23 mouse cellular contexts compared by ENCODE assay signal in the genomic region with DNA sequence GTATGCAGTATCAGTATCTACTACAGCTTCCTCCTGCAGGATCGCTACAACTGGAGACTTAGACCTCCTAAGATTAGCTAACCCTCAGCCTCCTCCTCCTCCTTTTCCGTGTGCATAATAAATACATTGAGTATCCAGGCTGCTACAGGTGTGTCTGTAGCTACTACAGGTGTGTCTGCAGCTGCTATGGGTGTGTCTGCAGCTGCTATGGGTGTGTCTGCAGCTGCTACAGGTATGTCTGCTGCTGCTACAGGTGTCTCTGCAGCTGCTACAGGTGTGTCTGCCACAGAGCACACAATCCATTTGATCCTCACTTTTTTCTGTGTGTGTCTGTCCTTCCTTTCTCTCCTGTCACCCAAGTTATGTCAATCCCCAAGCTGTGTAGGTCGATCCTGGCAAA. TPM values are rescaled to one million over a fixed set of nuclear protein-coding genes. Genes with fewer than 3 reads are reported as not detected.
"Had no signal": no experiment of that assay in that cellular context is flagged by ENCODE, and none has a peak within 500 bp of the region (broad histone marks: within the 10 kb centered on the region; RNA-seq: fewer than 3 reads in every experiment).

No protein-coding gene starts in this region.

- H3K4me1 ChIP-seq: liver, embryonic 15.5 days; lung, embryonic 15.5 days; megakaryocyte, embryonic 14.5 days; midbrain, embryonic 13.5 days; midbrain, embryonic 15.5 days; neural tube, embryonic 13.5 days; neural tube, embryonic 15.5 days had no signal

- H3K36me3 ChIP-seq: liver, embryonic 15.5 days; lung, embryonic 15.5 days; midbrain, embryonic 13.5 days; midbrain, embryonic 15.5 days; neural tube, embryonic 13.5 days; neural tube, embryonic 15.5 days had no signal

- DNase-seq: liver, postnatal 0 days; lung, adult 2 months; lung, postnatal 14 days; lung, postnatal 36 days; retina, postnatal 1 day; right cerebral cortex, adult 18-20 months; right cerebral cortex, postnatal 25 days; right cerebral cortex, postnatal 4 days; spleen, adult 18-20 months; thymus, adult 2 months; thymus, postnatal 25 days had no signal

- H3K4me2 ChIP-seq: liver, embryonic 15.5 days; lung, embryonic 15.5 days; midbrain, embryonic 11.5 days; midbrain, embryonic 13.5 days; midbrain, embryonic 15.5 days; neural tube, embryonic 13.5 days; neural tube, embryonic 15.5 days had no signal

- H3K9ac ChIP-seq: liver, embryonic 15.5 days; liver, postnatal 0 days; lung, embryonic 15.5 days; midbrain, embryonic 13.5 days; midbrain, embryonic 15.5 days; neural tube, embryonic 13.5 days; neural tube, embryonic 15.5 days had no signal

- H3K4me3 ChIP-seq: liver, embryonic 15.5 days; lung, embryonic 15.5 days; megakaryocyte, embryonic 14.5 days; midbrain, embryonic 13.5 days; midbrain, embryonic 15.5 days; neural tube, embryonic 13.5 days; neural tube, embryonic 15.5 days had no signal

- ATAC-seq: liver, postnatal 0 days; lung, postnatal 0 days; midbrain, embryonic 13.5 days; midbrain, embryonic 15.5 days had no signal

- H3K9me3 ChIP-seq: liver, embryonic 15.5 days; lung, embryonic 15.5 days; midbrain, embryonic 13.5 days; midbrain, embryonic 15.5 days; neural tube, embryonic 13.5 days; neural tube, embryonic 15.5 days had no signal

- H3K27ac ChIP-seq: liver, embryonic 15.5 days; lung, embryonic 15.5 days; macrophage; midbrain, embryonic 13.5 days; midbrain, embryonic 15.5 days; neural tube, embryonic 13.5 days; neural tube, embryonic 15.5 days had no signal

- H3K27me3 ChIP-seq: liver, embryonic 15.5 days; lung, embryonic 15.5 days; megakaryocyte, embryonic 14.5 days; midbrain, embryonic 13.5 days; midbrain, embryonic 15.5 days; neural tube, embryonic 13.5 days; neural tube, embryonic 15.5 days had no signal

RNA-seq across cellular contexts. Expression of a gene that starts 19.9 kb away (rescaled TPM):
- total RNA-seq: megakaryocyte progenitor cell, adult 5-6 weeks; monocyte, adult 5-6 weeks had no signal
- polyA plus RNA-seq: liver, embryonic 15.5 days; liver, postnatal 0 days; macrophage had no signal
